Mouse (Mus musculus): ENCODE results near the gene Nxn. TPM values are rescaled to one million over a fixed set of nuclear protein-coding genes. Genes with fewer than 3 reads are reported as not detected.

Nxn gene
- 2.0 and 3.6 TPM in 2 replicates for polyA plus RNA-seq (2012; ENCODE audit: insufficient read depth, insufficient read length, missing spikeins)

DNA sequence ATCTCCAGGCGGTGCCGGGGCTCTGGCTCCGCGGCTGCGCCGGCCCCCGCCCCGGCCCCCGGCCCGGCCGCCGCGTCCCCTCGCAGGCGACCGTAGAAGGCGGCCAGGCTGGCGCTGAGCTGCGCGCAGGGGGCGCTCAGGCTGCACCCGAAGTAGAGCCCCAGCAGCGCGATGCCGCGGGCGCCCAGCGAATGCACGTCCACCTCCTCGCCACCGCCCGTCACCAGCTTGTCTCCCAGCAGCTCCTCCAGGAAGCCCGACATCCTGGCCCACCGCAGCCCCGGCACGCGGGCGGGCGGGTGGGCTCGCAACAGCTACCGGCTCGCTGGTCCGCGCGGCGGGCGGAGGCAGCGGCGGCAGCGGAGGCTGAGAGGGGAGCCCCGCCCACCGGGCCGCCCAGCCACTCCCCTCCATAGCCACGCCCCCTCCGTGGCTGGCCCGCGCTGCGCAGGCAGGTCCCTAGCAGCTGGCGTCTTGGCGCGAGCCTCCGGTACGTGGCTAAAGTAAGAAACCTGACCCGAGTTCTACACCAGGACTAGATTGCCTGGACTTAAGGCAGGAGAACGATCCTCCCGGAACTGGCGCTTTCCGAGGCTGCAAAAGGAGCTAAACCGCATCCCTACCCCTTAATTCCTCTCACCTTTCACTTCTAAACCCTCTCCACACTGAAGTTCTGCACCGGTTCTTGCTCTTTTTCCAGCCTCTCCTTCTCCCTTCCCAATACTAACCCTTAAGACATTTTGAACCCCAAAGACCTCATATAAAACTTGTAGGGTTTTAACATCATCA is at the start of gene Nxn:
TSS of gene Nxn (minus strand) at position 343 of the 789 bp plus-strand sequence.
- peak within 1 kb of the TSS; percentile 71 for H3K4me3 ChIP-seq (ENCODE audit: insufficient read depth, low read depth, low read length)

GRCm38 (mm10) chr11:76446251-76446650 is 47.3 kb upstream of the Nxn start:
- Histone ChIP-seq H3K4me3 (ENCODE audit: insufficient read depth, low read depth, low read length) (no peak overlapping the region), H3K4me1 (ENCODE audit: control insufficient read depth, insufficient read depth, insufficient read length, low read length) (no peaks in the 10 kb centered on the region; the same call in 1 of the 2 replicates), H3K27ac (replicated peaks; ENCODE audit: low read depth, low read length) (no peak overlapping the region)

More for the DNA sequence above, at the start of gene Nxn:
- peaks cover 5% of the 10 kb centered on the region; the same call in 1 of the 2 replicates for H3K4me1 ChIP-seq (ENCODE audit: control insufficient read depth, insufficient read depth, insufficient read length, low read length)
- H3K27ac ChIP-seq (replicated peaks; ENCODE audit: low read depth, low read length) = peak within 1 kb of the TSS; percentile 35

DNA sequence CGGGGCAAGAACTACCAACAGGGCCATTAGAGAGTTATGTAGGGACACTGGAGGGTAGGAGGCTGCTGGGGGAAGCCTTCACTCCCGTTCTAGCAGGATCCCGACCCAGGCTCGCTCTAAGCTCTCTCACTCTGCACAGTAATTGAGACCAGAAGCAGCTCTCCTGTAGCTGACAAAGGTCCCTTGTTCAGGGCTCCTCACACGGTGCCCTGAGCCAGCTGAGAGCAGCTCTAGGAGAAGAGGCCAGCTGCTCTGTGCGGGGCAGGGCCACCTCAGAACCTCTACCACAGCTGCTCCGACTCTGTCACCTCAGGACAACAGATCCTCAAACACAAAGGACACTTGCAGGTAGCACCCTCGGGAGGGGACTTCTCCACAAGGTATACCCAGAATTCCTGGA is 46.5 kb upstream of the Nxn start:
- Histone ChIP-seq H3K4me3 (ENCODE audit: insufficient read depth, low read depth, low read length) (no peak overlapping the region), H3K27ac (replicated peaks; ENCODE audit: low read depth, low read length) (no peak overlapping the region), H3K4me1 (ENCODE audit: control insufficient read depth, insufficient read depth, insufficient read length, low read length) (no peaks in the 10 kb centered on the region; the same call in 1 of the 2 replicates)

DNA sequence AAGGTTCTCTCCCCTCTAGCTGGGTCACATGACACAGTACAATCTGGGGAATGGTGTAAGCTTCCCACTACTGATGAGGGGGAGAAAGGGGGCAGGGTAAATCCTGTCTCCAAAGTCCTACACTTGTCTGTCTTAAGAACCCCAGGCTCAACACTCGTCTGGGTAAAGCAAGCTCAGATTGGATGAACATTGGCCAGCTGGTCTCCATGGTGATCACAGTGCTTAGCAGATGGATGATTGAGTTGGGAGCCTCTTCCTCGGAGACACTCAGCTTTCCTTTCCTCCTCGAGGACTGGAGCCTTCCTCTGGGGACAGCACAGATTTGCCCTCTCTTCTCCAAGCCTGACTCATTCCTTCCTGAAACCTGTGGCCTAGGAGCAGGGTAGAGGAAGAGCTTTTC is 40.7 kb upstream of the Nxn start:
- H3K4me1 ChIP-seq (ENCODE audit: control insufficient read depth, insufficient read depth, insufficient read length, low read length) = no peaks in the 10 kb centered on the region; the same call in 1 of the 2 replicates
- no peak overlapping the region for H3K4me3 ChIP-seq (ENCODE audit: insufficient read depth, low read depth, low read length)
- no peak overlapping the region for H3K27ac ChIP-seq (replicated peaks; ENCODE audit: low read depth, low read length)

DNA sequence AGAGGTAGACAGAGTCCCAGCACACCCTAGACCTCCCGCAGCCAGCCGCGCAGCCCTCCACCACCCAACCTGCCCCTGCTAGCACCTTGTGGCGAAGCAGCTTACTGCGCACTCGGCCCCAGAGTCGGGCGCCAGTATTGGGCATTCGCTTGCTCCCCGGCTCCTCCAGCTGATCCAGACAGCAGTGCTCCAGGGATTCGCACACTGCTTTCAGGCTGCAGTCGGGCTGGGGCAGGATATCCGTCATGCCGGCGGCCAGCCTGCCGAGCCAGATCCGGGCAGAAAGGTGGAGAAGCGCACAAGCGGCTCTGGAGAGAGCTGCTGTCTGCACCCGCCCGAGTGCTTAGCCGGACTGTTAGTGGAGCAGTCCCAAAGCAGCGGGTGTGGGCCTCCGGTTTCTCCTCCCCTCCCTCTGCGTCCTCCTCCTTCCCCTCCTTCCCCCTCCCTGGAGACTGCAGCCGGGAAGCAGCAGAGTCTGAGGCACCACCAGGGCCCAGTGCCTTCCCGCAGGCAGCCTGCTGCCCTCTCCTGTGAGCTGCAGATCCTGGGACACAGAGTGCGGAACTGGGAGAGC is 38.0 kb upstream of the Nxn start:
- H3K4me1 ChIP-seq (ENCODE audit: control insufficient read depth, insufficient read depth, insufficient read length, low read length) = no peaks in the 10 kb centered on the region; the same call in 1 of the 2 replicates
- H3K4me3 ChIP-seq (ENCODE audit: insufficient read depth, low read depth, low read length) = peak overlapping the region; percentile 44
- H3K27ac ChIP-seq (replicated peaks; ENCODE audit: low read depth, low read length) = no peak overlapping the region

DNA sequence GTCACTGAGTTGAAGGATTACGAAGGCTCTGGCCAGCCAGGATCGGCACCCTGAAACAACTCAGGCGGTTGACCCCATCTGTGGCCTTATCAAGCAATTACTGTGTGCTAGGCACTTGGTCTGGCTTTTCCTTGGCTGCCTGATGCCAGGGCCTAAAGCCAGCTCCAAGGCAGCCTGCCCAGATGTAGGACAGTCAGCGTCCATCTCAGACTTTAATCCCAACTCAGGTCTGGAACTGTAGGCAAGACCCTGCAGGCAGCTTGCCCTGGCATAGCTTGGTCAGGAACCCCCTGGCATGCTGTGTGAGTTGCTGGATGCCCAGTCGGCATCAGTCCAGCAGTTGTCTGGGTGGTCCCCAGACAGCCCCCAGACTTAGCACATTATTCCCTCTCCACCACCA is 37.1 kb upstream of the Nxn start:
- no peak overlapping the region for H3K4me3 ChIP-seq (ENCODE audit: insufficient read depth, low read depth, low read length)
- no peak overlapping the region for H3K27ac ChIP-seq (replicated peaks; ENCODE audit: low read depth, low read length)
- H3K4me1 ChIP-seq (ENCODE audit: control insufficient read depth, insufficient read depth, insufficient read length, low read length) = no peaks in the 10 kb centered on the region; the same call in 1 of the 2 replicates

GRCm38 (mm10) chr11:76429966-76430631 is 31.2 kb upstream of the Nxn start:
- H3K27ac ChIP-seq (replicated peaks; ENCODE audit: low read depth, low read length) = no peak overlapping the region
- no peaks in the 10 kb centered on the region for H3K4me1 ChIP-seq (ENCODE audit: control insufficient read depth, insufficient read depth, insufficient read length, low read length)
- no peak overlapping the region for H3K4me3 ChIP-seq (ENCODE audit: insufficient read depth, low read depth, low read length)

DNA sequence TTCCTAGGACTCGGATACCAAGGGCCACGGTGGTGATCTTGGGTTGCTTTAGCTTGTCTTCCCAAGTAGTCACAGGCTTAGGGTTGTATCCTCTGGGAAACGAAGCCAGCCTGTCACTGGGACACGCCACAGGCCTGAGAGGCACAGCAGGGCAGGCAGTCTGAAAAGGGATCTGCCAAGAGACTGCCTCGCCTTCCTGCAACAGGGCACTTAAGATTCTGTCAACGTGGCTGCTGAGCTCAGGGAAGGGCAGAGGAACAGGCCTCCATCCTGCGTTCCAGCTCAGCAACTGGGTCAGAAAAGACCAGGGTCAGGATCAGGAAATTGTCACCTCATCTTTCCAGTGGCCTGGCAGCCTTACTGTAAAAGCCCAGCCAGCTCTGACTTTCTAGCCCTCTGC is 30.6 kb upstream of the Nxn start:
- no peak overlapping the region for H3K4me3 ChIP-seq (ENCODE audit: insufficient read depth, low read depth, low read length)
- no peaks in the 10 kb centered on the region for H3K4me1 ChIP-seq (ENCODE audit: control insufficient read depth, insufficient read depth, insufficient read length, low read length)
- H3K27ac ChIP-seq (replicated peaks; ENCODE audit: low read depth, low read length) = no peak overlapping the region

- Histone ChIP-seq H3K27ac (replicated peaks; ENCODE audit: low read depth, low read length) (no peak overlapping the region), H3K4me1 (ENCODE audit: control insufficient read depth, insufficient read depth, insufficient read length, low read length) (no peaks in the 10 kb centered on the region), H3K4me3 (ENCODE audit: insufficient read depth, low read depth, low read length) (no peak overlapping the region)
These were observed 30.1 kb upstream of the Nxn start for GRCm38 (mm10) chr11:76429046-76429445.

- Histone ChIP-seq H3K4me1 (ENCODE audit: control insufficient read depth, insufficient read depth, insufficient read length, low read length) (no peaks in the 10 kb centered on the region), H3K27ac (replicated peaks; ENCODE audit: low read depth, low read length) (peak overlapping the region; percentile 22; the same call in 1 of the 2 replicates), H3K4me3 (ENCODE audit: insufficient read depth, low read depth, low read length) (no peak overlapping the region)
These were observed 28.8 kb upstream of the Nxn start for GRCm38 (mm10) chr11:76427781-76428180.

DNA sequence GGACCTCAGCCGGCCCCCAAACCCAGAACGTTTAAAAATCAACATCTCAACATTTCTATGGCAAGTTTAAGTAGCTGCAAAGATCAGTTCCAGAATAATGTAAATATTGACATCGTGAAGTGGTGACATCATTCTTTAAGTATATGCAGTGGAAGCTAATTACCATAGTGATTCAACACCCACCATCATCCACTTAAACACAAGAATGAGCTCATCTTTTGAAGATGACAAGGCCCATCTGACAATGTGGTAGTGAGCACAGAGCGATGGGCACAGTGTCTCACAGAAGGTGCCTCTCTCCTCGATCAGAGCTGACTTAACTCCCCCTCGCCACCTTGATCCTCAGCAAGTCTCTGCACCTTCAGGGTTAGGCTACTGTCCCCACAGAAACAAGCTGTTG is 26.8 kb upstream of the Nxn start:
- H3K4me1 ChIP-seq (ENCODE audit: control insufficient read depth, insufficient read depth, insufficient read length, low read length) = no peaks in the 10 kb centered on the region
- H3K4me3 ChIP-seq (ENCODE audit: insufficient read depth, low read depth, low read length) = no peak overlapping the region
- H3K27ac ChIP-seq (replicated peaks; ENCODE audit: low read depth, low read length) = no peak overlapping the region

DNA sequence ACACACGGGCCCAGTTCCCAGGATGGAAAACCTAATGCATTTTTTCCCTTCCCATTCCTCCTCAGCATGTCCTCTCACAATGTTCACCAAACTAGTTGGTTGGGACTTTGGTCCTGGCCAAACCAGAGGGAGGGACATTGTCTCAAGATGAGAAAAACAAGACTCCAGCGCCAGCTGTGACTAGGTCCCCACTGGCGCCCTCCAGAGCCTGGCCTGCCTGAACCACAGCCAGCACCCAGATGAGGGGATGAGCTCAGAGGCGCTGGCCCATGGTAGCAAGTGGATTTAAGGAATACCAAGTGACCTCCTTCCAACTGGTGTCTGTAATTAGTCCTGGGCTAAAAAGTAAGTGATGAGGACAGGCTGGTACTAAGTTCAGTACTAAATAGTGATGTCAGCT is 22.0 kb upstream of the Nxn start:
- no peak overlapping the region for H3K4me3 ChIP-seq (ENCODE audit: insufficient read depth, low read depth, low read length)
- H3K4me1 ChIP-seq (ENCODE audit: control insufficient read depth, insufficient read depth, insufficient read length, low read length) = no peaks in the 10 kb centered on the region
- no peak overlapping the region for H3K27ac ChIP-seq (replicated peaks; ENCODE audit: low read depth, low read length)

GRCm38 (mm10) chr11:76419179-76419578 is 20.2 kb upstream of the Nxn start:
- no peak overlapping the region for H3K4me3 ChIP-seq (ENCODE audit: insufficient read depth, low read depth, low read length)
- H3K4me1 ChIP-seq (ENCODE audit: control insufficient read depth, insufficient read depth, insufficient read length, low read length) = no peaks in the 10 kb centered on the region
- H3K27ac ChIP-seq (replicated peaks; ENCODE audit: low read depth, low read length) = no peak overlapping the region

DNA sequence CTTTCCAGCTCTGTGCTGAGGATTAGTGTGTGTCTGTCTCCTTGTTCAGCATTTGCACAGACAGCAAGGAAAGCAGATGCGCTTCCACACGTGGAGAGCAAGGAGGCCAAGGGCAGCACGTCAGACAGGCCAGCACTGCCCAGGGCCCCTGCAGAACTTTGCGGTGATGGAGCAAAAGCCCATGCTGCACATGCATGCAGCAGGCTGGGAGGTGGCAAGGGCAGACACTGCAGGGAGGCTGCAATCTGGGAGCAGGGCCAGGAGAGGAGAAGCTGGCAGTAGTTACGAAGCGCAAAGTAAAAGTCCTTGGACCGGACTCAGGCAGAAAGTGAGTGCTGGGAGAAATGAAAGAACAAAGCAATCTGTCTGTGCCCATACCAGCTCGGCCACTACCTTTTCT is 19.5 kb upstream of the Nxn start:
- H3K4me3 ChIP-seq (ENCODE audit: insufficient read depth, low read depth, low read length) = no peak overlapping the region
- no peaks in the 10 kb centered on the region for H3K4me1 ChIP-seq (ENCODE audit: control insufficient read depth, insufficient read depth, insufficient read length, low read length)
- no peak overlapping the region for H3K27ac ChIP-seq (replicated peaks; ENCODE audit: low read depth, low read length)

- Histone ChIP-seq H3K4me3 (ENCODE audit: insufficient read depth, low read depth, low read length) (no peak overlapping the region), H3K4me1 (ENCODE audit: control insufficient read depth, insufficient read depth, insufficient read length, low read length) (no peaks in the 10 kb centered on the region), H3K27ac (replicated peaks; ENCODE audit: low read depth, low read length) (no peak overlapping the region)
These were observed 17.0 kb upstream of the Nxn start for GRCm38 (mm10) chr11:76415985-76416384.
